Mouse (Mus musculus) liver, postnatal 0 days (tissue): Measurements from ENCODE around the gene Dync1i2.

Experiments
- CTCF ChIP-seq: sonication (generic); IDR thresholded peaks from 2 replicates; pipeline ENCODE4 v1.5.1; 2016; ENCODE audit warnings: antibody characterized with exemption, low read depth
- EP300 ChIP-seq: IDR thresholded peaks from 2 replicates; pipeline ENCODE4 v1.6.1; 2016; ENCODE audit warnings: antibody characterized with exemption, low read depth, mild to moderate bottlenecking

DNA sequence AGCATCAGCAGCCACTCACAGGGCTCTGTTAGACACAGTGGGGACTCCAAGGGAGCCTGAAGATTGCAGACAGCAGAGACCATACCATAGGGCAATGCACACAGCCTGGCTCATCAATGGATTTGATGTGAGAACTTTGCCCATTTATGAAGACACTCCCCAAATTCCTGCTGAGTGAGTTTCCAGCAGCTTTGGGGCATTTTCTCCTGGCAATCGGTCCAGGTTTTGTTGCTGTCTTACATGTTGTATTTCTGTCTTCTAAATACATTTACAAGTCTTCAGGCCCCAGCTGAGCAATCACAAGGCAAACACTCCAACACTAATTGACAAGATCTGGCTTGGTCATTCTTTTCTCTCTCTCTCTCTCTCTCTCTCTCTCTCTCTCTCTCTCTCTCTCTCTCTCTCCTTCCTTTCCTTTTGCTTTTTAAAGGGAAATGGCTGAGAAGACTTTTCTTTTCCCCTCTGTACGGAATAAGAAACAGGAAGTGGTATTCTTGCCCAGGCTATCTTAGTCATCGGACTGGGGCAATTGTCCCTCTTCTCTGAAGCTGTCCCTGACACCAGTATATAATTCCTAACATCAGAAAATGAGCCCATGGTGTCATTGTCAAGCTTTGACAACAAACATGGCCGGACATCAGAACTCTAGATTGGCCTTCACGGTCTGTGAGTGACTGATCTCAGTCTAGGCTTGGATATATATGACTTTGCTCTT is 2.3 kb upstream of the Dync1i2 start:
- TF ChIP-seq CTCF (no peak), EP300 (no peak)
